Mouse (Mus musculus) neural tube, embryonic 13.5 days (tissue): Measurements from ENCODE around the gene Prss56. TPM values are rescaled to one million over a fixed set of nuclear protein-coding genes. Genes with fewer than 3 reads are reported as not detected.

Experiments used
- ATAC-seq: fragments of 200-750 bp; cut with Nextera tagmentation; 2 replicates; pipeline ENCODE4 v1.8.0; 2017; ENCODE audit warnings: low read depth, mild to moderate bottlenecking, moderate TSS enrichment, moderate library complexity
- H3K27ac ChIP-seq: fragments of 300-500 bp; sonication (generic); replicated peaks from 2 replicates; pipeline ENCODE4 v1.5.1; 2015; ENCODE audit warnings: moderate library complexity, mild to moderate bottlenecking, inconsistent platforms
- H3K27me3 ChIP-seq: fragments of 300-500 bp; sonication (generic); 2 replicates; pipeline ENCODE4 v1.6.1; 2015; ENCODE audit warnings: mild to moderate bottlenecking, inconsistent platforms
- H3K36me3 ChIP-seq: fragments of 300-500 bp; sonication (generic); 2 replicates; pipeline ENCODE4 v1.6.1; 2015; ENCODE audit warnings: mild to moderate bottlenecking, inconsistent platforms
- H3K4me1 ChIP-seq: fragments of 300-500 bp; sonication (generic); replicated peaks from 2 replicates; pipeline ENCODE4 v1.6.1; 2015; ENCODE audit warnings: inconsistent platforms
- H3K4me2 ChIP-seq: fragments of 300-500 bp; sonication (generic); 2 replicates; pipeline ENCODE4 v1.6.1; 2015; ENCODE audit warnings: inconsistent platforms, mild to moderate bottlenecking, moderate library complexity
- H3K4me3 ChIP-seq: fragments of 300-500 bp; sonication (generic); 2 replicates; pipeline ENCODE4 v1.5.1; 2015; ENCODE audit warnings: mild to moderate bottlenecking, inconsistent platforms
- H3K9ac ChIP-seq: fragments of 300-500 bp; sonication (generic); 2 replicates; pipeline ENCODE4 v1.6.1; 2015; ENCODE audit warnings: moderate library complexity, mild to moderate bottlenecking, inconsistent platforms
- H3K9me3 ChIP-seq: fragments of 300-500 bp; sonication (generic); 2 replicates; pipeline ENCODE4 v1.6.1; 2016; ENCODE audit warnings: inconsistent platforms
- WGBS: fragments of 180-500 bp; shearing (Covaris S2); methylation state at CpG from one replicate; pipeline ENCODE4 v1.1.7; 2015; 5-methylcytosine and 5-hydroxymethylcytosine counted together
- polyA plus RNA-seq: library from polyadenylated mRNA; unstranded; fragments of >200 nt; fragmentation: Nextera tagmentation; extraction: Ambion mirVana; gene quantifications from 2 replicates; pipeline ENCODE4 v1.2.1, GENCODE M21; 2015

Prss56 gene
- polyA plus RNA-seq = 6.6 and 7.1 TPM in 2 replicates

DNA sequence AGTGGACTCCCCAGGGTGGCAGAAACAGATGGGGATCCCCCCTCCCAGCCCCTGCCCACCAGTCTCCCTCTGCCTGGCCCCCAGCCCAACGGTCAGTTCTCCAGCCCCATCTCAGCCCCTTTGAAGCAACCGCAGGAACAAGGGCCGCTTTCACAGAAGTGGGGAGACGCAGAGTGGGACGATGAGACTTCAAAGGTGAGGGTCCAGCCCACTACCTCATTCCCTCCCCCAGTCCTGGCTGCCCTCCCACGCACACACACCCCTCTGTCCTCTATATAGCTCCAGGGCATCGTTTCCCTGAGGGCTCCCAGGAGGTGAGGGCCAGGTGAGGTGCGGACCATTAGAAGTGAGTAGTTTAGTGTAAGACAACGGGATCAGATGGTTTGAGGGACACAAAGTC lies at the start of gene Prss56:
Gene Prss56 (plus strand): TSS at position 301 of the 400 bp plus-strand sequence.
- H3K4me2 ChIP-seq = no peak within 1 kb of the TSS
- no peak within 1 kb of the TSS for H3K4me3 ChIP-seq
- H3K36me3 ChIP-seq = no peaks in the 10 kb centered on the region
- ATAC-seq = no peak
- 27% methylated on average over 9 of the region's 9 CpGs for WGBS
- H3K27ac ChIP-seq = no peak within 1 kb of the TSS
- H3K27me3 ChIP-seq = peaks cover 76% of the 10 kb centered on the region
- H3K4me1 ChIP-seq = peaks cover 31% of the 10 kb centered on the region
- H3K9ac ChIP-seq = no peak within 1 kb of the TSS
- no peaks in the 10 kb centered on the region for H3K9me3 ChIP-seq

DNA sequence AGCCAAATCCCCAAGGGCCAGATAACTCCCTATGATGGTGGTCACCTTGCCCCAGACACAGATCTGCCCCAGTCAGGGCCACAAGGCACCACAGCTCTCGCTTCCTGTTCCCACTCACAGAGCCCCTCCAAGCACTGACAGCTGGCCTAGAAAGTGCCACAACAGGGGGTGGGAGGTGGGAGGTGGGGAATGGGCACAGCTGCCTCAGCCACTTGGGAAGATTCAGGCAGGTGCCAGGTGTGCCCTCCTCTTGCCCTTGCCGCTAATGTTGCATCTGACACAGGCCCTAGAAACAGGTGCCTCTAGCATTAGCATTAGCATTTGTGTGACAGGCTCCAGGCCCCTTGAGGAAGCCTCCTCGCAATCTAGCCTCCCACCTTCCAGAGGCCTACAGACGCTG lies 41.6 kb upstream of the Prss56 start:
- WGBS = 55% methylated on average over 4 of the region's 4 CpGs
- ATAC-seq = peak; percentile 34
- Histone ChIP-seq H3K9ac (no peak overlapping the region), H3K4me1 (peaks cover 29% of the 10 kb centered on the region), H3K27me3 (peaks cover 12% of the 10 kb centered on the region; the same call in 1 of the 2 replicates), H3K9me3 (no peaks in the 10 kb centered on the region), H3K36me3 (no peaks in the 10 kb centered on the region), H3K4me2 (no peak overlapping the region), H3K27ac (peak overlapping the region; percentile 57; the same call in 1 of the 2 replicates), H3K4me3 (no peak overlapping the region)

DNA sequence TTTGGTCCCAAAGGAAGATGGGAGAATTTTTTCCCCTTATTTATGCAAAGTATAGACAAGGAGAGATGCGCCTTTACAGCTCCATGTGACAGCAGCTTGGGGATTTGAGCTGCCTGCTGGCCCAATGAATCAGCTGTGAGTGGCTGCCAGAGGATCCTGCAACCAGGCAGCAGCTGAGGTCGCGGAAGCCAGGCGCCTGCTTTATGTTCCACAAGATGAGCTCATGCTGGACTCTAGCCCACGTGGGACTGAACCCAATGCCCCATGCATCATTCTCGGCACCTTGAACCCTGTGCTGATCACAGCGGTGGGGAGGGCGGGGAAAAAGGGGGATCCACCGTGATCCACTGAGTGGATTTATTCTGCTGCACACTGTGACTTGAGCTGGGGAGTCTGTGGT lies 40.7 kb upstream of the Prss56 start:
- 30% methylated on average over 9 of the region's 9 CpGs for WGBS
- no peaks in the 10 kb centered on the region for H3K36me3 ChIP-seq
- no peak overlapping the region for H3K4me3 ChIP-seq
- peaks cover 29% of the 10 kb centered on the region for H3K4me1 ChIP-seq
- peak overlapping the region; percentile 57 for H3K27ac ChIP-seq
- ATAC-seq = peak; percentile 81
- H3K4me2 ChIP-seq = no peak overlapping the region
- H3K9me3 ChIP-seq = no peaks in the 10 kb centered on the region
- peaks cover 12% of the 10 kb centered on the region; the same call in 1 of the 2 replicates for H3K27me3 ChIP-seq
- no peak overlapping the region for H3K9ac ChIP-seq

DNA sequence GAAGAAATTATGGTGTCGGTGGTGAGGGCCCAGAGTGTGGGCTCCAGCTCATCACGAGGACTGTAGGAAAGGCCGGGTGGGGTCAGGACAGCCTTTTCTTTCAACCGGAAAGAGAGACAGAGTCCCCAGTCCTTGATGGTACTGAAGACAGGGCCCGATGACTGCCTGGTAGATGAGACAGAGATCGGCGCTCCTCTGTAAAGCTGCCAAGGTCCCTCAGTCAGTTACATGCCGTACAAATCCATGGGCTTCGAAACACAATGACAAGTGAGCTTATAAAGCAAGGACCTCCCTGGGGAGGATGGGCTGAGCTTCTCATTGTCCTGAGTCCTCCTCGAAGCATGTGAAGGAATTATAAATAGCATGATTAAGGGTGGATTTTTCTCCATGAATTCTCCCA lies 40.0 kb upstream of the Prss56 start:
- 61% methylated on average over 10 of the region's 10 CpGs for WGBS
- H3K4me3 ChIP-seq = no peak overlapping the region
- peaks cover 29% of the 10 kb centered on the region for H3K4me1 ChIP-seq
- peak overlapping the region; percentile 57; the same call in 1 of the 2 replicates for H3K27ac ChIP-seq
- no peak overlapping the region for H3K4me2 ChIP-seq
- no peaks in the 10 kb centered on the region for H3K9me3 ChIP-seq
- H3K27me3 ChIP-seq = peaks cover 18% of the 10 kb centered on the region; the same call in 1 of the 2 replicates
- H3K9ac ChIP-seq = no peak overlapping the region
- H3K36me3 ChIP-seq = no peaks in the 10 kb centered on the region
- peak; percentile 10; the same call in 1 of the 2 replicates for ATAC-seq

DNA sequence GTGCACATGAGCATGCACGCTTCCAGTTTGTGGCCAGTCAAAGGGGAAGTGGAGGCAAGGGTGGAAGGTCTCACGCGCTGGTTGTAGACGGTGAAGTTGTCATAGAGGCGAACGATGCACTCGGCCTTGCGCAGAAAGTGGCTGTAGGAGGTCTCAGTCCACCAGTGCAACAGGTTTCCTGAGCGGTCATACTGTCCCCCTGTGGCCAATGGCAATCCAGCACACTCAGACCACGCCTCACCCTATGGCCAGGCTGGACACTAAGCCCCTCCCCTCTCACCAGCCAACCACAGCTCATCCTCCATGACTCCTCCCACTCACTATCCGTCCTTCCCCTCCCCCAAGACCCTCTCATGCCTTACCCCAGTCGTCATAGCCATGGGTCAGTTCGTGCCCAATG lies 33.7 kb upstream of the Prss56 start:
- ATAC-seq = no peak
- Histone ChIP-seq H3K4me2 (no peak overlapping the region), H3K9ac (no peak overlapping the region), H3K4me3 (no peak overlapping the region), H3K4me1 (peaks cover 17% of the 10 kb centered on the region), H3K27me3 (peaks cover 78% of the 10 kb centered on the region), H3K9me3 (no peaks in the 10 kb centered on the region), H3K27ac (no peak overlapping the region), H3K36me3 (no peaks in the 10 kb centered on the region)
- WGBS = 22% methylated on average over 13 of the region's 13 CpGs

DNA sequence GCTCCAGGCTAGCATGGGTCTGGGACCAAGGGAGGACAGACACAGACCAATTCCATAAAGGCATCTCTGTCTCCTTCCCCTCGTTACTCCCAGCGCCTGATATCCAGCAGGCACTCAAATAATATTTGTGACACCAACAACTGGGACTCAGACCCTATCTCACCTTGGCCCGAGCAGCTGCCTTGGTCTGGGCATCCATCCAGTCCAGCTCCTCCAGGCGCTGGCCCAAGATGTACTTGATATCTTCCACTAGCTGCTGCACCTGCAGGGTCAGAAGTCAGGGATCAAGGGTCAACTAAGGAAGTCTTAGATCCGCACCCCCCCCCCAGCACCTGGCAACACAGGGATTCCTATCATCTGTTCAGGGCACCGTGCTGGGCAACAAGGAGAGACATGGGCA lies 31.8 kb upstream of the Prss56 start:
- Histone ChIP-seq H3K36me3 (no peaks in the 10 kb centered on the region), H3K27me3 (peaks cover 85% of the 10 kb centered on the region)

DNA sequence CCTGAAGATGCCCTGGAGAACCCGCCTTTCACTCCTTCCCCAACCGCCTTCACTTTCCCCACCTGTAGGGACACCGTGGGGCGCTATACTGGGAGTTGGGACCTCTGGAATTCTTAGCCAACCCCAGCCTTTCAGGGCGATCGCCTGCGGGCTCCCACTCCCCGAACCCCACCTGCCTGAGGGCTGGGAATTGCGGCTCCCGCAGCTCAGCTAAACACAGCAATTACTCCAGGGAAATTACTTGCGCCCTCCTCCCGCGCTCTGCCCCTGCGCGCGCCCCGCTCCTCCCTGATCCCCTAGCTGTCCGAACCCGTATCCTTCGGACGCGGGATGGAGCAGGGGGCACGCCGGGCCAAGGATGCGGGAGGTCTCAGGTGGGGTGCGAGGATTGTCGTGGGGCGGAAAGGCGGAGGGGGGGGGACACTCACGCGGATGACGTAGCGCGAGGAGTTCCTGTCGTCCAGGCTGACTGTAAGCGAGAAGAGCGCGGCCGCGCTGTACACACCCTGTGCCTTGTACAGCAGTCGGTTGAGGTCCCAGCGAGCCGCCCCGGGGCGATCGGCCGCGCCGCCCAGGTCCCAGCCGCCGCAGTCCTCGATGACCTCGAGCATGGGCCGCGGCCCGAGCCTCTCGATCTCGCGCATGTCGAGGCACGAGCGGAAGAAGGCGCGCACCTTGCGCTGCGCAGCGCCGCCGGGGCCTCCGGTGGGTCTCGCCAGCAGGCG lies 29.2 kb upstream of the Prss56 start:
- ATAC-seq = peak; percentile 49
- WGBS = under 1% methylated on average over 67 of the region's 72 CpGs
- H3K4me3 ChIP-seq = peak overlapping the region; percentile 49
- H3K9ac ChIP-seq = peak overlapping the region; percentile 71
- peak overlapping the region; percentile 62 for H3K4me2 ChIP-seq
- no peaks in the 10 kb centered on the region for H3K9me3 ChIP-seq
- H3K36me3 ChIP-seq = no peaks in the 10 kb centered on the region
- peaks cover 99% of the 10 kb centered on the region for H3K27me3 ChIP-seq
- H3K4me1 ChIP-seq = peaks cover 39% of the 10 kb centered on the region
- H3K27ac ChIP-seq = peak overlapping the region; percentile 23; the same call in 1 of the 2 replicates

More for the DNA sequence above, 31.8 kb upstream of the Prss56 start:
- Histone ChIP-seq H3K4me2 (no peak overlapping the region), H3K9me3 (no peaks in the 10 kb centered on the region), H3K27ac (no peak overlapping the region), H3K9ac (no peak overlapping the region), H3K4me1 (peaks cover 35% of the 10 kb centered on the region), H3K4me3 (no peak overlapping the region)
- WGBS = 86% methylated on average over 6 of the region's 6 CpGs
- no peak for ATAC-seq

DNA sequence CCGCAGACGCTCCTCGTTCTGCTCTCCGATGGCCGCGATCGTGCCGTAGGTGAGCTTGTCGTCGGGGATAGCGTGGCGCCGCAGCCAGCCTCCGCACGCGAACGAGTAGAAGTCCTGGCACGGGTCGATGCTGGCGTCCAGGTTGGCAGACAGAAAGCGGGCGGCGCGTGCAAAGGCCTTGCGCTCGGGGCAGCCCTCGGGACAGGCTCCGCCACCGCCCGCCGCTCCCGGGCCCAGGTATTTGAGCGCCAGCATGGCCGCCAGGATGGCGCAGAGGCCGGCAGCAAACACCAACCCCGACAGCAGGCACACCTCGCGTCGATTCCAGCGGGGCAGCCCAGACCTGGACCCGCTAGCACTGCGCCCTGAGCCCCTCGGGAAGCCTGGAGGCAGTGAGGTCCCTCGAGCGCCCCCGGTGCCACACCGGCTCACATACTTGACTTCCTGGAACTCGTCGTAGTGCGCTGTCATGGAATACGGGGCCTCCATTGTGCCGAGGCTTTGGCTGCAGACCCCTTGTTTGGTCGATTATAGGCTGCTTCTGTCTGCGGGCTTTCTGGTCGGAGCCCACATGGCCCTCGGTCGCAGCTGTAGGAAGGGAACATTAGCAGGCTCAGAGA lies 28.5 kb upstream of the Prss56 start:
- Histone ChIP-seq H3K4me1 (peaks cover 39% of the 10 kb centered on the region), H3K9ac (peak overlapping the region; percentile 71), H3K36me3 (no peaks in the 10 kb centered on the region), H3K27ac (peak overlapping the region; percentile 23; the same call in 1 of the 2 replicates), H3K4me2 (peak overlapping the region; percentile 62), H3K4me3 (peak overlapping the region; percentile 49), H3K9me3 (no peaks in the 10 kb centered on the region), H3K27me3 (peaks cover 97% of the 10 kb centered on the region)
- ATAC-seq = 0 out of 2 replicates have a peak, but pooled peaks have one; percentile 9
- WGBS = 2% methylated on average over 58 of the region's 58 CpGs

DNA sequence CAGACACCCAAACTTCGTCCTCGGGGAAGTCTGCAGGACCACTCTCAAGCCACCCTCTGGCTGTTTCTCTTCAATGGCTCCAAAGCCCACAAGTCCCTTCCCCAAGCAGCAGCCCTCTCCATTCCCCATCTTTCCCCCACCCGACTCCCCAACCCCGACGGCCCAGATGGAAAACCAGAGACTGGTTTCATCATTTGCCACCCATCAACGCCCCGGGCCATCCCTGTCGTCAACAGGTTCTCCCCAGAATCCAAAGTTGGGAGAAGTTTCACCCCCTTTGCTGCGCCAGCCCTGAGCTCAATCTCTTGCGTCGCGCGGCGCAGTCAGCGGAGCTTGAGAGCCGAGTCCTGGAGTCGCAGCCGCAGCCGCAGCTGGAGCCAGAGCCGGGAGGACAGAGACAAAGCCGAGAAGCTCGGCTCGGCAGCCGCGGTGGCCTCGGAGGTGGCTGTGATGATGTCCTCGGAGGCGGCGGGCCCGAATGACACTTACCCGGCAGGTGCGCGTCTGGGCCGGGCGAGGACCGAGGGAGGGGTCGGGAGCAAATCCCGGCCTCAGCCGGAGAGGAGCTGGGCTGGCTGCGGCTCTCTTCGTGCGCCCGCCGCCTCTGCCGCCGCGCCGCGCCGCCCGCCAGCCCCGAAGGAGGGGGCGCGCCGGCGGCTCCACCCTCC lies 27.4 kb upstream of the Prss56 start:
- Histone ChIP-seq H3K27me3 (peaks cover 95% of the 10 kb centered on the region), H3K9me3 (no peaks in the 10 kb centered on the region), H3K4me1 (peaks cover 39% of the 10 kb centered on the region), H3K4me3 (peak overlapping the region; percentile 49), H3K36me3 (no peaks in the 10 kb centered on the region), H3K27ac (peak overlapping the region; percentile 57; the same call in 1 of the 2 replicates), H3K9ac (peak overlapping the region; percentile 71), H3K4me2 (peak overlapping the region; percentile 62)
- under 1% methylated on average over 41 of the region's 56 CpGs for WGBS
- ATAC-seq = peak; percentile 43; the same call in 1 of the 2 replicates

DNA sequence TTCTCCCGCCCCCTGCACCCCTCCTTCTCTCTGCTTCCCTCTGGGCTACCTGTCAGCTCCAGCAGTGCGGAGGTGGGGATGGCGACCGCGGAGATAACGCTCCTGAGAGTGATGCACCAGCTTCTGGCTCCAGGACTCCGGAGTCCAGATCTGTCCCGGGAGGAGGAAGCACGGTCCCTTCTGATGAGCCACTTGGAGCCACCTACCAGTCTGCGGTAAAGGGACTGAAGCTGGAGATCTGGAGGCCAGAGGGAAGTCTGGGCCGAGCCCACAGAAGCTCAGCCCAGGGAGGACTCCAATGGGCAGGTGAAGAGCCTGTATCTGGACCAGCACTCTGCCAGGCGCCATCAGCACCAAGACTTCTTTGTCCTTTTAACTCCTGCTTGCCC lies 26.9 kb upstream of the Prss56 start, which contains the start of gene Ecel1:
Gene Ecel1 (minus strand): TSS at position 323 of the 389 bp plus-strand sequence.
- Histone ChIP-seq H3K4me2 (peak within 1 kb of the TSS; percentile 62), H3K9me3 (no peaks in the 10 kb centered on the region), H3K4me1 (peaks cover 39% of the 10 kb centered on the region), H3K9ac (peak within 1 kb of the TSS; percentile 71), H3K27me3 (peaks cover 94% of the 10 kb centered on the region), H3K4me3 (peak within 1 kb of the TSS; percentile 49), H3K27ac (peak within 1 kb of the TSS; percentile 57; the same call in 1 of the 2 replicates), H3K36me3 (no peaks in the 10 kb centered on the region)
- no peak for ATAC-seq
- WGBS = under 1% methylated on average over 11 of the region's 12 CpGs

DNA sequence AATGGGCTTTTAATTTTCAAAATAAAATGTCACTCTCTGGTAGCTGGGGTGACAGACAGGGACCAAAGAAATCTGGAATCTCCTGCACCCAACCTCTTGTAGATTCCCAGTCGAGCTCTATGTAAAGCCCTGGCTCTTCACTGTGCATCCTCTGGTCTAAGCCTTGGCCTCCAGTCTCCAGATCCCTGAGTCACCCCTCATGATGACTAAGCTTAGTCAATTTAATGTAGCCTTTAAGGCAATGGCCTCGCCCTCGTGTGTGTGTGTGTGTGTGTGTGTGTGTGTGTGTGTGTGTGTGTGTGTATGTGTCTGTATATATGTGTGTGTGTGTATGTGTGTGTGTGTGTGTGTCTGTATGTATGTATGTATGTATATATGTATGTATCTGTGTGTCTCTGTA lies 23.7 kb upstream of the Prss56 start:
- Histone ChIP-seq H3K9me3 (no peaks in the 10 kb centered on the region), H3K4me2 (no peak overlapping the region), H3K27ac (no peak overlapping the region), H3K36me3 (no peaks in the 10 kb centered on the region), H3K4me1 (peaks cover 29% of the 10 kb centered on the region), H3K9ac (no peak overlapping the region), H3K4me3 (no peak overlapping the region), H3K27me3 (peaks cover 75% of the 10 kb centered on the region)
- WGBS = 90% methylated on average over 3 of the region's 3 CpGs
- no peak for ATAC-seq
